Mouse (Mus musculus): Measurements from ENCODE around the gene Pfn5.
"Not testable (repeated sequence)": the region's sequence is repeated elsewhere in the genome, so short reads cannot be mapped to it uniquely, and the experiment has no call there.

Gene Pfn5

GRCm38 (mm10) chrX:95557887-95558286, at the start of gene Pfn5, which contains the start of gene Asb12:
Pfn5 (plus strand) TSS chrX:95558104.
Asb12 (minus strand) TSS chrX:95557987.
- DNase-seq (ENCODE audit: extremely low spot score, low read depth, low spot score): no peak

GRCm38 (mm10) chrX:95523883-95524282, 34.0 kb upstream of the Pfn5 start:
- DNase-seq (ENCODE audit: extremely low spot score, low read depth, low spot score): no peak

- DNase-seq (ENCODE audit: extremely low spot score, low read depth, low spot score): no peak
These were observed 32.7 kb upstream of the Pfn5 start for GRCm38 (mm10) chrX:95525166-95525565.

- DNase-seq (ENCODE audit: extremely low spot score, low read depth, low spot score): not testable (repeated sequence)
These were observed 22.4 kb upstream of the Pfn5 start for GRCm38 (mm10) chrX:95535493-95535892.

DNA sequence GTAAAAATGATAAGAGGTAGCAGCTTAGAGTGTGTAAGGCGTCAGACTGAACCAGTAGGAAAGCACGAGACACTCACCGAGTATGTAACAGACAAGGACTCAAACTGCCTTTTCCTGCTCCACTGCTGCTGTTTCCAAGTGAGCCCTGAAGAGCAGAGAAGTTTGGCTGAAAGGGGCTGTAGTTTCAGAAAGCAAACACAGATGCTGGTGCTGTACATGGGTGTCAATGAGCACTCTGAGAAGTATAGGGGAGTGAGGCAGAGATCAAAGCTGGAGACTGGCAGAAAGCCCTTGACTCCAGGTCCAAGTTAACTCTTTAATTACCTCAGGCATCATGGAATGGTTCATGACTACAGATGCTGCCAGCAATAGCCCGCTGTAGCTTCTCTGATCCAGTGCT, 3.6 kb upstream of the Pfn5 start:
- DNase-seq (ENCODE audit: extremely low spot score, low read depth, low spot score): no peak

- no peak for DNase-seq (ENCODE audit: extremely low spot score, low read depth, low spot score)
These were observed 42.7 kb downstream of the Pfn5 start for GRCm38 (mm10) chrX:95600609-95601008.
